Mouse (Mus musculus) stomach, postnatal 0 days (tissue): ENCODE results near the gene Bmp6. TPM values are rescaled to one million over a fixed set of nuclear protein-coding genes. Genes with fewer than 3 reads are reported as not detected.
A peak's percentile ranks its signal among the peaks of the same experiment; 100 is the strongest.

Source experiments
- ATAC-seq: fragments of 200-750 bp; cut with Nextera tagmentation; 2 replicates; pipeline ENCODE4 v1.8.0; 2017; ENCODE audit not compliant: low FRiP score, low TSS enrichment
- DNase-seq: peaks from one replicate; pipeline ENCODE4 v3.0.0-alpha.2; 2016; ENCODE audit warnings: low spot score
- H3K27ac ChIP-seq: fragments of 300-500 bp; sonication (generic); replicated peaks from 2 replicates; pipeline ENCODE4 v1.5.1; 2014; ENCODE audit warnings: mild to moderate bottlenecking, control low read depth
- H3K27me3 ChIP-seq: fragments of 300-500 bp; sonication (generic); 2 replicates; pipeline ENCODE4 v1.6.1; 2014; ENCODE audit warnings: low read length; ENCODE audit not compliant: control insufficient read depth, insufficient read depth
- H3K36me3 ChIP-seq: fragments of 300-500 bp; sonication (generic); 2 replicates; pipeline ENCODE4 v1.6.1; 2014; ENCODE audit warnings: low read length, mixed read lengths; ENCODE audit not compliant: control insufficient read depth, insufficient read depth
- H3K4me1 ChIP-seq: fragments of 300-500 bp; sonication (generic); replicated peaks from 2 replicates; pipeline ENCODE4 v1.6.1; 2014; ENCODE audit warnings: antibody characterized with exemption; ENCODE audit not compliant: control insufficient read depth, insufficient read depth
- H3K4me2 ChIP-seq: fragments of 300-500 bp; sonication (generic); replicated peaks from 2 replicates; pipeline ENCODE4 v1.6.1; 2014; ENCODE audit warnings: low read depth, mild to moderate bottlenecking, control low read depth, moderate library complexity
- H3K4me3 ChIP-seq: fragments of 300-500 bp; sonication (generic); 2 replicates; pipeline ENCODE4 v1.5.1; 2014; ENCODE audit warnings: low read depth, low read length, control low read depth
- H3K9ac ChIP-seq: fragments of 300-500 bp; sonication (generic); 2 replicates; pipeline ENCODE4 v1.6.1; 2014; ENCODE audit warnings: mild to moderate bottlenecking, low read length, control low read depth, mixed read lengths
- H3K9me3 ChIP-seq: fragments of 300-500 bp; sonication (generic); 2 replicates; pipeline ENCODE4 v1.6.1; 2016; ENCODE audit warnings: low read length; ENCODE audit not compliant: control insufficient read depth
- CTCF ChIP-seq: IDR thresholded peaks from 2 replicates; pipeline ENCODE4 v1.5.1; 2016; ENCODE audit warnings: antibody characterized with exemption, low read depth, mild to moderate bottlenecking, moderate library complexity
- EP300 ChIP-seq: optimal IDR thresholded peaks from 2 replicates; pipeline ENCODE3; 2016; ENCODE audit warnings: antibody characterized with exemption
- WGBS: fragments of 180-500 bp; shearing (Covaris S2); extraction: QIAGEN DNeasy Blood & Tissue Kit; methylation state at CpG from one replicate; pipeline ENCODE4 v1.1.7; 2014; 5-methylcytosine and 5-hydroxymethylcytosine counted together
- polyA plus RNA-seq: library from polyadenylated mRNA; unstranded; fragments of >200 nt; fragmentation: Nextera tagmentation; extraction: Ambion mirVana; gene quantifications from 2 replicates; pipeline ENCODE4 v1.2.1, GENCODE M21; 2015

The Bmp6 gene
- polyA plus RNA-seq, 1 experiment from 2014 or later = 1.6 TPM

DNA sequence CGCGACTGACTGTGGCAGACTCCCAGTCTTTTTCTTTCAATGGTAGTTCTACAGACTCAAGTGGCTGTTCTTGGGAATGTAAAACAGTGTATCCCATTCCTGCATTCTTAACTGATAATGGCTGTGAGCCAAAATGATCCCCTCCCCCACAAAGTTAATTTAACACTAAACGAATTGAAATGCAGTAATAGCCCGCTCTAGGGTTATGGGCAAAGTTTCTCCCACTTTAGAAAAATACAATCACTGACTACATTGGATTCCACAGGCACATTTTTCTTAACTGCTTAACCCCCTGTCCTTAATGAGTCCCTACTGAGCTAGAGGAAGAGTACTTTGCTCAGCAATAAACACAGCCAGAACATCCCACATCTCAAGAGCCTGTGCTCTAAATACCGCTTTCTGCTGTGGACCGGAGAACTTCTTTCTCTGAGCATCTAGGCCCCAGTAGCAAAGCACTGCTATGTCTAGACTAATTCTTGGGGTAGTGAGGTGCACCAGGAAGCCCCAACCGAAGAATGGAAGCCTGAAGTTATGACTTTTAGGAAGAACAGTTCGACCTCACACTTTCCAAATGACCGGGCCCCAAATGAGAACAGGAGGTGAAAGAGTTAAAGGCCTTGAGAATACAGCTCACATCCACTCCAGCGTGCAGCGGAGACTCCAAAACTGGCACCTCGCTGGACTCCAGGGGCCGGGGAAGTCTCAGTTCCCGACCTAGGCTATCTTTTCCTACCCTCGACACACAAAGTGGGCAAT is 182.3 kb downstream of the Bmp6 start:
- H3K36me3 ChIP-seq = peaks cover 3% of the 10 kb centered on the region; the same call in 1 of the 2 replicates
- 6% methylated on average over 15 of the region's 15 CpGs for WGBS
- DNase-seq (no peak), ATAC-seq (no peak)
- peak overlapping the region; percentile 83 for H3K4me2 ChIP-seq
- peak overlapping the region; percentile 97 for H3K27ac ChIP-seq
- H3K4me1 ChIP-seq = 0 out of 2 replicates have a peak, but pooled peaks cover 3% of the 10 kb centered on the region
- H3K9ac ChIP-seq = peak overlapping the region; percentile 93
- no peaks in the 10 kb centered on the region for H3K9me3 ChIP-seq
- H3K4me3 ChIP-seq = peak overlapping the region; percentile 95
- TF ChIP-seq EP300 (no peak), CTCF (no peak)
- no peaks in the 10 kb centered on the region for H3K27me3 ChIP-seq

- Histone ChIP-seq H3K36me3 (peaks cover 3% of the 10 kb centered on the region; the same call in 1 of the 2 replicates), H3K4me2 (peak overlapping the region; percentile 83), H3K27me3 (no peaks in the 10 kb centered on the region), H3K9ac (peak overlapping the region; percentile 93), H3K27ac (peak overlapping the region; percentile 97), H3K9me3 (no peaks in the 10 kb centered on the region), H3K4me3 (peak overlapping the region; percentile 95), H3K4me1 (0 out of 2 replicates have a peak, but pooled peaks cover 3% of the 10 kb centered on the region)
- peak; percentile 86 for ATAC-seq
- peak; percentile 94 for DNase-seq
- TF ChIP-seq EP300 (no peak), CTCF (peak; percentile 11; the same call in 1 of the 2 replicates)
- under 1% methylated on average over 58 of the region's 87 CpGs for WGBS
Observed at GRCm38 (mm10) chr13:38527797-38528650, 183.1 kb downstream of the Bmp6 start.

DNA sequence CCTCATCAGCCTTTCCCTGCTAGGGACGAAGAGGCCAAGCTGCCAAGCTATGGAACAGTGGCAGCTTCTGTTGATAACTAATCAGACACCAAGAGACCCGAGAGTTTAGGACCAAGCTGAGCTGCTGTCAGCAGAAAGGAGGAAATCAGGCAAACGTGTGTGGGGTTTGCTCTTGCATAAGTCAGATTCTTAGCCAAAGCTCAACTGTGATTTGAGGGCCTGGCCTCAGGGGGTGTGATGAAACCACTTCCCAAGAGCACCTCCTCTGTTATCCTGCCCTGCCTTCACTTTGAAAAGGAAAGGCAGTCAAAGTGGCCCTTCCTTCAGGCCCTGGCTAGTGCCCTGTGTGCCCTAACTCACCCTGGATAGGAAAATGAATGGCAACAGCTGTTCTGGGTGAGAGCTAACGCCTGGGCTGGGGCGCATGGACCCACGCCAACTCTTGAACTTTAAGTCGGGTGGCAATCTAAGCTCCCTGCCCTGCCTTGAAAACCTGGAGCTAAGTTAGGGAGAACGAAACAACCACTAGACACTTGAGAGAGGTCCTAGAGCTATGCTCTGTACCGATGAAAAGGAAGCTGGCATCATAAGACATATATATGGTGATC is 183.9 kb downstream of the Bmp6 start, which contains the start of gene Txndc5:
TSS of gene Txndc5 (minus strand) at position 138 of the 608 bp plus-strand sequence.
- TF ChIP-seq EP300 = no peak
- TF ChIP-seq CTCF = no peak
- peak within 1 kb of the TSS; percentile 95 for H3K4me3 ChIP-seq
- peak within 1 kb of the TSS; percentile 83 for H3K4me2 ChIP-seq
- peak within 1 kb of the TSS; percentile 93 for H3K9ac ChIP-seq
- H3K27me3 ChIP-seq = no peaks in the 10 kb centered on the region
- H3K27ac ChIP-seq = peak within 1 kb of the TSS; percentile 97
- ATAC-seq (peak; percentile 33), DNase-seq (peak; percentile 42)
- 0 out of 2 replicates have a peak, but pooled peaks cover 3% of the 10 kb centered on the region for H3K4me1 ChIP-seq
- no peaks in the 10 kb centered on the region for H3K9me3 ChIP-seq
- H3K36me3 ChIP-seq = no peaks in the 10 kb centered on the region
- 40% methylated on average over 9 of the region's 9 CpGs for WGBS

DNA sequence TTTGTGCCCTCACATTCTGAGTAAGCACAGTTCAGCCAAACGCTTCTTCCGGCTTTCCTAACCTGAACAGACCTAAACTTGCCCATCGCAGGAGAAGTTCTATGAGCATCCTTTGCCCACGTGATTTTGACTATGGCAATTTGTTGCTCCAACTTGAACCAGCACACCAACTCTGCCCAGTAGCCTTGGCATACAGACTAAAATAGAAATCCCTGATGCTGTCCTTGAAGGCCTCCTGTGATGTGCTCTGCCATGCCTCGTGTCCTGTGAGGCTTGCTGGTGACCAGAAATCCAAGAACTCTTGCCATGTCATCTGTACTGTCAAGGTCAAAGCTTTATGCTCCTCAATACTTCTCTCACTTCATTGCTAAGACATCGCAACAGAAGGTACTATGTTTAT is 184.7 kb downstream of the Bmp6 start:
- Histone ChIP-seq H3K4me1 (0 out of 2 replicates have a peak, but pooled peaks cover 5% of the 10 kb centered on the region), H3K4me3 (no peak overlapping the region), H3K27ac (no peak overlapping the region), H3K9me3 (no peaks in the 10 kb centered on the region), H3K27me3 (no peaks in the 10 kb centered on the region), H3K4me2 (no peak overlapping the region), H3K9ac (no peak overlapping the region), H3K36me3 (no peaks in the 10 kb centered on the region)
- no peak for DNase-seq
- ATAC-seq = no peak
- 89% methylated on average over 6 of the region's 6 CpGs for WGBS
- TF ChIP-seq EP300 (no peak), CTCF (no peak)

DNA sequence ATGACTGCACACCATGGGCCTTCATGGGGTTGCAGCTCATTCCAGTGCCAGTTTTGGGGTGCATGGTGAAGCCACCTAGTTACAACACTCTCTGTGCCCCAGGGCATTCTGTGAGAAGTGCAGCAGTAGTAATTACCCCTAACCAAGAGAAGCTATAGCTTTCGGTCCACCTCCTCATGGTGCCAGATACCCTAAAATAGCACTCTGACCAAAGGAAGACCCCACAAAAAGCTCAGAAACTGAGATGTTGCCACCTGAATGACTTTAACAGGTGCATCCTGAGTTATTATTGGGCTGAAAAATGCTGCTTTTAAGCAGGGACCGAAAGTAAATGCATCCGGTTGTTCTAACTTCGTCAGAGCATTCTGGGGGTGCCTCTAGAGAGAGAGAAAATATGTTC is 186.6 kb downstream of the Bmp6 start:
- no peak overlapping the region for H3K4me2 ChIP-seq
- no peaks in the 10 kb centered on the region for H3K27me3 ChIP-seq
- ATAC-seq (no peak), DNase-seq (no peak)
- H3K4me1 ChIP-seq = 0 out of 2 replicates have a peak, but pooled peaks cover 3% of the 10 kb centered on the region
- 93% methylated on average over 4 of the region's 4 CpGs for WGBS
- H3K9me3 ChIP-seq = no peaks in the 10 kb centered on the region
- no peak for TF ChIP-seq CTCF
- TF ChIP-seq EP300 = no peak
- H3K36me3 ChIP-seq = no peaks in the 10 kb centered on the region
- no peak overlapping the region for H3K27ac ChIP-seq
- H3K9ac ChIP-seq = no peak overlapping the region
- H3K4me3 ChIP-seq = no peak overlapping the region
